Mouse (Mus musculus) forebrain, embryonic 16.5 days (tissue): Measurements from ENCODE around the gene Myh9. TPM values are rescaled to one million over a fixed set of nuclear protein-coding genes. Genes with fewer than 3 reads are reported as not detected.

Source experiments
- ATAC-seq: fragments of 200-750 bp; cut with Nextera tagmentation; 2 replicates; pipeline ENCODE4 v1.8.0; 2017; ENCODE audit warnings: mild to moderate bottlenecking, moderate library complexity
- H3K27ac ChIP-seq: fragments of 300-500 bp; sonication (generic); 2 replicates; pipeline ENCODE4 v1.5.1; 2014; ENCODE audit warnings: low read length, control low read depth
- H3K27me3 ChIP-seq: fragments of 300-500 bp; sonication (generic); replicated peaks from 2 replicates; pipeline ENCODE4 v1.6.1; 2014; ENCODE audit warnings: low read length; ENCODE audit not compliant: control insufficient read depth, insufficient read depth
- H3K36me3 ChIP-seq: fragments of 300-500 bp; sonication (generic); 2 replicates; pipeline ENCODE4 v1.6.1; 2014; ENCODE audit not compliant: control insufficient read depth, insufficient read depth
- H3K4me1 ChIP-seq: fragments of 300-500 bp; sonication (generic); replicated peaks from 2 replicates; pipeline ENCODE4 v1.6.1; 2014; ENCODE audit warnings: low read length; ENCODE audit not compliant: control insufficient read depth, insufficient read depth
- H3K4me2 ChIP-seq: fragments of 300-500 bp; sonication (generic); 2 replicates; pipeline ENCODE4 v1.6.1; 2014; ENCODE audit warnings: mild to moderate bottlenecking, low read length, control low read depth
- H3K4me3 ChIP-seq: fragments of 300-500 bp; sonication (generic); replicated peaks from 2 replicates; pipeline ENCODE4 v1.5.1; 2014; ENCODE audit warnings: mild to moderate bottlenecking, low read length, control low read depth
- H3K9ac ChIP-seq: fragments of 300-500 bp; sonication (generic); replicated peaks from 2 replicates; pipeline ENCODE4 v1.6.1; 2014; ENCODE audit warnings: low read depth, low read length, control low read depth
- H3K9me3 ChIP-seq: fragments of 300-500 bp; sonication (generic); 2 replicates; pipeline ENCODE4 v1.6.1; 2016; ENCODE audit warnings: low read length; ENCODE audit not compliant: control insufficient read depth
- whole genome bisulfite sequencing: fragments of 180-500 bp; shearing (Covaris S2); extraction: QIAGEN DNeasy Blood & Tissue Kit; methylation state at CpG from one replicate; pipeline ENCODE4 v1.1.7; 2014; 5-methylcytosine and 5-hydroxymethylcytosine counted together
- polyA plus RNA-seq: library from polyadenylated mRNA; unstranded; fragments of >200 nt; fragmentation: Nextera tagmentation; extraction: Ambion mirVana; gene quantifications from 2 replicates; pipeline ENCODE4 v1.2.1, GENCODE M21; 2015

Gene Myh9
- polyA plus RNA-seq, 1 experiment from 2014 or later, result 13.6 TPM

DNA sequence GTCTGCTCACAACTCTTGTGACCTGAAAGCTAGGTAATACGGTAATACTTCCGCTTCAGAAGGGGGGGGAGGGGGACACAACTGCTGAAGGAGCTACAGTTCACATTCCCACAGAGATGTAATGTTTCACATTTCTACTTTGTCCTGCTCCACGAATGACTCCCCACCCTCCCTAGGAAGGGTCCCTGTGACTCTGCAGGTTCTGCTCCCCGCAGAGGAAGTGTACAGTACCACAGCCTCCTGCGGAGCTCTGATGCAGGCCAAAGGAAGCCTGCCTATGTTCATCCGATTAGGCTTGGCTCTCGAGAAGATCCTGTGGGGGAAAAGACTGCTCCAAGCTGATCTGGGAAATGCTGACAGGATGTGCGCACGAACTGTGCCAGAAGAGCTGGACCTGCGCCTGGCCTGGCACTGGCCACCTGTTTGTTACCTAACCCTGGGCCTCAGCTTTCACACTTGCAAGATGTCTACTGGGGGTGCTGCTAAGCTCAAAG, 22.0 kb downstream of the Myh9 start:
- no peaks in the 10 kb centered on the region for H3K9me3 ChIP-seq
- H3K36me3 ChIP-seq, result no peaks in the 10 kb centered on the region
- 62% methylated on average over 10 of the region's 10 CpGs for WGBS
- H3K9ac ChIP-seq, result no peak overlapping the region
- H3K27me3 ChIP-seq, result no peaks in the 10 kb centered on the region
- peaks cover 33% of the 10 kb centered on the region for H3K4me1 ChIP-seq
- no peak overlapping the region for H3K27ac ChIP-seq
- no peak overlapping the region for H3K4me3 ChIP-seq
- ATAC-seq, result no peak
- H3K4me2 ChIP-seq, result no peak overlapping the region

GRCm38 (mm10) chr15:77818556-77819158, 23.3 kb downstream of the Myh9 start:
- no peak for ATAC-seq
- no peak overlapping the region for H3K9ac ChIP-seq
- WGBS, result 90% methylated on average over 15 of the region's 15 CpGs
- H3K4me1 ChIP-seq, result peaks cover 35% of the 10 kb centered on the region
- H3K27ac ChIP-seq, result no peak overlapping the region
- H3K27me3 ChIP-seq, result no peaks in the 10 kb centered on the region
- H3K36me3 ChIP-seq, result no peaks in the 10 kb centered on the region
- H3K4me3 ChIP-seq, result no peak overlapping the region
- H3K9me3 ChIP-seq, result no peaks in the 10 kb centered on the region
- H3K4me2 ChIP-seq, result no peak overlapping the region

DNA sequence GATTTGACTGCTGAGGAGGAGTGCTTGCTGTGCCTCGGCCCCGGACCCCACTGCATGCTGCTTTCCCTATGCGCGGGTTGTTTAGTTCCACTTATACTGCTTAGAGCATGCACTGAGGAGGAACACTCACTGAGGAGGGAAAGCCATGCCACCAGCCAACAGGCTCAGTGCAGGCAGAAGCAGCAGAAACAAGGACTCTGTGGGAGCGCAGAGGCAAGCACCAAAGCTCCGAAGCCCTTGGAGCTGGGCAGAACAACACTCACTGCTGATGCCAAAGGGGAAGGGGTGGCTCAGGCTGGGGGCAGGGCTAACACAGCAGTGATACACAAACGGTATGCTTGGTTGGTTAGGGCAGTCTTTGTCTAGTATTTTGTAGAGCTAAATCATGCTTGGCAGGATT, 24.6 kb downstream of the Myh9 start:
- H3K27ac ChIP-seq, result no peak overlapping the region
- no peaks in the 10 kb centered on the region for H3K9me3 ChIP-seq
- H3K4me1 ChIP-seq, result peaks cover 35% of the 10 kb centered on the region
- H3K4me3 ChIP-seq, result no peak overlapping the region
- no peaks in the 10 kb centered on the region for H3K36me3 ChIP-seq
- peak overlapping the region; percentile 14; the same call in 1 of the 2 replicates for H3K9ac ChIP-seq
- WGBS, result 59% methylated on average over 7 of the region's 7 CpGs
- H3K4me2 ChIP-seq, result no peak overlapping the region
- no peaks in the 10 kb centered on the region for H3K27me3 ChIP-seq
- 0 out of 2 replicates have a peak, but pooled peaks have one; percentile 20 for ATAC-seq

GRCm38 (mm10) chr15:77816601-77816950, 25.4 kb downstream of the Myh9 start:
- no peak overlapping the region for H3K4me2 ChIP-seq
- no peak overlapping the region for H3K4me3 ChIP-seq
- H3K27me3 ChIP-seq, result no peaks in the 10 kb centered on the region
- H3K27ac ChIP-seq, result no peak overlapping the region
- 87% methylated on average over 4 of the region's 4 CpGs for WGBS
- H3K36me3 ChIP-seq, result peaks cover 2% of the 10 kb centered on the region; the same call in 1 of the 2 replicates
- peaks cover 30% of the 10 kb centered on the region for H3K4me1 ChIP-seq
- ATAC-seq, result no peak
- H3K9me3 ChIP-seq, result no peaks in the 10 kb centered on the region
- no peak overlapping the region for H3K9ac ChIP-seq

DNA sequence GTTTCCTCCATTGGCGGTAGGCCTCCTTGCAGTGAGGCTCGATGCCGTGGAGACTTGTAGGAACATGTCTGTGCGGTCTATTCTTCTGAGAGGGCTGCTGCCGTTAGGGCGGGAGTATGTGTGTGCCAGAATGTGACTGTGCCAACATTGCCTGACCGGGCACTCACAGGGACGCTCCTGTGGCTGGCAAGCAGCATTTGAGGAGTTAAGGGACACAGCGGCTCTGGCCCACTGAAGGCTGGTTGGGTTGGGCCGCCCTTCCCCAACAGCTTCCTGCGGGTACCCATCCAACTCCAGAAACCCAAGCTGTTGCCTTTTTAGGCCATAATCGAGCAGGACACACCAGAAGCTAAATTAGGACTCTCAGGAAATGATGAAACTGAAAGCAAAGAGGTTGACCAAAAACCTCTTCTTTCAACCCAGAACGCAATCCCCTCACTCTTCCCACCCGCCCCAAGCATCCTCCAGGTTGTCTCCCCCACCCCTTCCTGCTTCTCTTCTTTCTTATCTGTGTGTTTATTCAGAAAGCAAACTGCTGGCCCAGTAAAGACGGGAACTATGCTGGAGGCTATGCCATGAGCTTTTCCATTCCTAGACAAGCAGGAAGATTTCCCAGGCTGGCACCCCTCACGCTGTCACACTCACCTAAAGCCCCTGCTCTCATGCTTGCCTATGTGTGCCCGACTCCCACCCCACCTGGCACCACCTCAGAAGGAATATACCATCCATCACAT, 25.9 kb downstream of the Myh9 start:
- Histone ChIP-seq H3K36me3 (peaks cover 2% of the 10 kb centered on the region; the same call in 1 of the 2 replicates), H3K9me3 (no peaks in the 10 kb centered on the region), H3K9ac (no peak overlapping the region), H3K4me2 (no peak overlapping the region), H3K4me3 (no peak overlapping the region), H3K27ac (no peak overlapping the region), H3K27me3 (no peaks in the 10 kb centered on the region), H3K4me1 (peaks cover 26% of the 10 kb centered on the region)
- ATAC-seq, result peak; percentile 47
- 65% methylated on average over 17 of the region's 17 CpGs for WGBS

DNA sequence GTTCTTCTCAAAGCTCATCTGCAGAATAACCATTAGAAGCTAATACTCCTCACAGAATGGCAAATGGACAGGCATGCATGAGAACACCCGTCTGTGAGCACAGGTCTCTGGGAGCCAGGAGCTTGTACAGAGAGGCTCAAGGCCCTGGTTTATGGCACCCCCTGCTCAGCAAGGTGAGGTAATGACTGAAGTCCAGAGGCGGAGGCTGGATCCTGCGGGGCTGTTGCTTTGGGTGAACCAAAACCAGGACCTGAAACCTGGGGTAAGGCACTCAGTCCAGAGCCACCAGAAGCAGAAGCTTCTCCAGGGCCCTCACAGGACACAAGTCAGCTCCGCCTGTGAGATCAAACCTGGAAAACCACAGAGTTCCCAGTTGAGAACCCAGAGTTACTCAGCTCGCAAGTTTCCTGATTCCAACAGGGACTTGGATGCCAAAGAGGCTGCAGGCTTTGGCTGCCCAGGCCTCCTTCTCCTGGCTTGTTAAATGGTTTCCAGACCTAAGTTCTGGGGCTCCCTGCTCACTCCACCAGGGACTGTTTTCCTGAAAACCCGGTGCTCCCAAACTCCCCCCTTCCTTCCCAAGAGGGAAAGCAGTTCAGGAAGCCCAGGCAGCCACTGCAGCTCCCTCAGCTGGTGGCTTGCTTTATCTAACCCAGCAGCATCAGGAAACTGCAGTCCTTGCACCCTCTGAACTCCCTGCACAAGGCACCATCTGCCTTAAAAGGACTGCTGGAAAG, 28.2 kb downstream of the Myh9 start:
- H3K4me1 ChIP-seq, result peaks cover 29% of the 10 kb centered on the region
- H3K36me3 ChIP-seq, result peaks cover 2% of the 10 kb centered on the region; the same call in 1 of the 2 replicates
- H3K4me2 ChIP-seq, result no peak overlapping the region
- H3K27ac ChIP-seq, result no peak overlapping the region
- H3K27me3 ChIP-seq, result no peaks in the 10 kb centered on the region
- H3K9ac ChIP-seq, result no peak overlapping the region
- H3K4me3 ChIP-seq, result no peak overlapping the region
- ATAC-seq, result no peak
- WGBS, result 73% methylated on average over 6 of the region's 6 CpGs
- H3K9me3 ChIP-seq, result no peaks in the 10 kb centered on the region

GRCm38 (mm10) chr15:77812578-77812977, 29.4 kb downstream of the Myh9 start:
- Histone ChIP-seq H3K36me3 (peaks cover 2% of the 10 kb centered on the region; the same call in 1 of the 2 replicates), H3K27ac (no peak overlapping the region), H3K9ac (no peak overlapping the region), H3K27me3 (no peaks in the 10 kb centered on the region), H3K4me3 (no peak overlapping the region), H3K4me2 (no peak overlapping the region), H3K9me3 (no peaks in the 10 kb centered on the region), H3K4me1 (peaks cover 25% of the 10 kb centered on the region)
- no peak for ATAC-seq
- 94% methylated on average over 10 of the region's 10 CpGs for WGBS

DNA sequence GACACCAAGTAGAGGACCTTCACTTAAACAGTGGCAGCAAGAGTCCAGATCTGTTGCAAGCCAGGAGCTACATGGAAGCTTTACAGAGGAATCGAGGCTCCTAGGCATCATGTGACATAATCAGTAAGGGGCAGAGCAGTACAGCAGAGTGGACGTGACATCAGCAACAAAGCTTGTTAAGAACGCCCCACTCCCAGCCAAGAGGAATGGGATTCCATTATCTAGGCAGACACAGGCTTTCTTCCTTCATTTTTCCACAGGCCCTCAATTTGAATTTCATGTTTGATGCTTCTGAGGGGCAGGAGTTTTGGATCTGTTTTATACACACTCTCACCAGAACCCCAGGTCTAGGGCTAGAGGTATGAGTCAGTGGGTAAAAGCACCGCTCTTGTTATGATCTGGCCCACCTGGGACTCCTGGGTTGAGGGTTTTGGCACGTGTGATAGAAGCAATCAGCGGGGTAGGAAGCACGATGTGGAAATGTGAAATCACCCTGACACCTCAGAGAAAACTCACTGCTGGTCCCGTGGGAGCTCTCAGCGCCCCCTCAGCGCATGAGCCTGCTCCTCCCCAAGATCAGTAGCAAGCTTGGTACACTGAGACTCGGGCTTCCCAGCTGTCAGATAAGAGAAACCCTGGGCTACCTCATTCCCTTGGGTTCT, 30.7 kb downstream of the Myh9 start:
- Histone ChIP-seq H3K4me3 (no peak overlapping the region), H3K9ac (no peak overlapping the region), H3K27me3 (no peaks in the 10 kb centered on the region), H3K27ac (no peak overlapping the region), H3K4me1 (peaks cover 15% of the 10 kb centered on the region), H3K4me2 (no peak overlapping the region), H3K9me3 (no peaks in the 10 kb centered on the region), H3K36me3 (peaks cover 2% of the 10 kb centered on the region; the same call in 1 of the 2 replicates)
- 74% methylated on average over 11 of the region's 11 CpGs for WGBS
- no peak for ATAC-seq
